Mouse (Mus musculus) spleen, adult 2 months (tissue): ENCODE measurements at regions not wholly inside any gene's neighbourhood (a gene's known extent, or its start where the extent isn't known, plus 50 kb on each side); places are given as distances from the start of the nearest gene placed in this dataset.

Experiments
- DNase-seq, 2 experiments: peaks; one replicate each; pipeline versions ENCODE4 v3.0.0 to v3.0.0-alpha.2; 2012 to 2021; ENCODE audit warnings: low spot score in 2 of 2, low read depth in 1 of 2
- H3K27ac ChIP-seq: fragments of 200-500 bp; 2 replicates; pipeline ENCODE4 v1.5.1; 2012; ENCODE audit warnings: low read length, inconsistent platforms; ENCODE audit not compliant: insufficient read depth
- H3K27me3 ChIP-seq: fragments of 200-500 bp; 2 replicates; pipeline ENCODE4 v1.6.1; 2012; ENCODE audit warnings: mild to moderate bottlenecking, moderate library complexity, low read length, inconsistent platforms; ENCODE audit not compliant: control insufficient read depth, insufficient read depth
- H3K36me3 ChIP-seq: fragments of 200-500 bp; 2 replicates; pipeline ENCODE4 v1.6.1; 2012; ENCODE audit warnings: mild to moderate bottlenecking, low read length, inconsistent platforms; ENCODE audit not compliant: control insufficient read depth, insufficient read depth
- H3K4me1 ChIP-seq: fragments of 200-500 bp; 2 replicates; pipeline ENCODE4 v1.6.1; 2011; ENCODE audit warnings: inconsistent platforms; ENCODE audit not compliant: control insufficient read depth, insufficient read depth, insufficient read length
- H3K4me3 ChIP-seq: fragments of 200-500 bp; 2 replicates; pipeline ENCODE4 v1.5.1; 2011; ENCODE audit warnings: mild to moderate bottlenecking, inconsistent platforms; ENCODE audit not compliant: insufficient read depth, insufficient read length; ENCODE audit errors: extremely low read depth
- CTCF ChIP-seq: fragments of 200-500 bp; IDR thresholded peaks from 2 replicates; pipeline ENCODE4 v1.5.1; 2011; ENCODE audit warnings: mild to moderate bottlenecking, inconsistent platforms; ENCODE audit not compliant: insufficient read depth, insufficient read length, insufficient replicate concordance; ENCODE audit errors: extremely low read depth
- POLR2A ChIP-seq: fragments of 200-500 bp; IDR thresholded peaks from 2 replicates; pipeline ENCODE4 v1.6.1; 2011; ENCODE audit warnings: low read depth, low read length, inconsistent platforms
- WGBS: fragments of 180-500 bp; shearing (Covaris S2); methylation state at CpG from one replicate; pipeline ENCODE4 v1.1.7; 2018; 5-methylcytosine and 5-hydroxymethylcytosine counted together

- no peak for DNase-seq
Observed at GRCm38 (mm10) chr9:67646820-67647219, 87.3 kb upstream of the Tln2 start.

GRCm38 (mm10) chr9:67664773-67665172 is 94.5 kb upstream of the C2cd4b start:
- H3K36me3 ChIP-seq, result no peaks in the 10 kb centered on the region
- no peak for DNase-seq
- H3K27ac ChIP-seq, result no peak overlapping the region
- TF ChIP-seq CTCF (no peak), POLR2A (no peak)
- H3K4me1 ChIP-seq, result no peaks in the 10 kb centered on the region
- no peaks in the 10 kb centered on the region for H3K27me3 ChIP-seq
- no peak overlapping the region for H3K4me3 ChIP-seq

More at GRCm38 (mm10) chr9:67646820-67647219, 87.3 kb upstream of the Tln2 start:
- WGBS, result 89% methylated on average over 2 of the region's 2 CpGs
- H3K36me3 ChIP-seq, result no peaks in the 10 kb centered on the region
- no peak overlapping the region for H3K4me3 ChIP-seq
- no peak overlapping the region for H3K27ac ChIP-seq
- no peaks in the 10 kb centered on the region for H3K4me1 ChIP-seq
- H3K27me3 ChIP-seq, result no peaks in the 10 kb centered on the region
- TF ChIP-seq CTCF, result no peak
- no peak for TF ChIP-seq POLR2A

- TF ChIP-seq POLR2A (no peak), CTCF (no peak)
- Histone ChIP-seq H3K36me3 (no peaks in the 10 kb centered on the region), H3K4me1 (no peaks in the 10 kb centered on the region), H3K27ac (no peak overlapping the region), H3K4me3 (no peak overlapping the region), H3K27me3 (no peaks in the 10 kb centered on the region)
- whole genome bisulfite sequencing, result 88% methylated on average over 12 of the region's 12 CpGs
- DNase-seq, result no peak
Observed at GRCm38 (mm10) chr9:67670261-67671020, 88.8 kb upstream of the C2cd4b start.

GRCm38 (mm10) chr9:67676906-67677305 is 82.3 kb upstream of the C2cd4b start:
- TF ChIP-seq POLR2A, result no peak
- TF ChIP-seq CTCF, result no peak

GRCm38 (mm10) chr9:67683367-67683766 is 75.9 kb upstream of the C2cd4b start:
- no peak overlapping the region for H3K4me3 ChIP-seq
- TF ChIP-seq POLR2A, result no peak
- TF ChIP-seq CTCF, result peak; percentile 22; the same call in 1 of the 2 replicates
- H3K36me3 ChIP-seq, result no peaks in the 10 kb centered on the region
- no peaks in the 10 kb centered on the region for H3K27me3 ChIP-seq
- no peaks in the 10 kb centered on the region for H3K4me1 ChIP-seq
- peak; percentile 0 to 9 for DNase-seq
- no peak overlapping the region for H3K27ac ChIP-seq
- 11% methylated on average over 7 of the region's 7 CpGs for WGBS

More at GRCm38 (mm10) chr9:67676906-67677305, 82.3 kb upstream of the C2cd4b start:
- H3K27me3 ChIP-seq, result no peaks in the 10 kb centered on the region
- WGBS, result 39% methylated on average over 1 of the region's 1 CpGs
- H3K4me1 ChIP-seq, result no peaks in the 10 kb centered on the region
- H3K27ac ChIP-seq, result no peak overlapping the region
- DNase-seq, result no peak
- H3K4me3 ChIP-seq, result no peak overlapping the region
- no peaks in the 10 kb centered on the region for H3K36me3 ChIP-seq

GRCm38 (mm10) chr9:67692396-67692795 is 66.8 kb upstream of the C2cd4b start:
- Histone ChIP-seq H3K4me3 (no peak overlapping the region), H3K36me3 (no peaks in the 10 kb centered on the region), H3K27me3 (no peaks in the 10 kb centered on the region), H3K27ac (no peak overlapping the region), H3K4me1 (no peaks in the 10 kb centered on the region)
- TF ChIP-seq POLR2A (no peak), CTCF (no peak)
- DNase-seq, result no peak
- WGBS, result 85% methylated on average over 13 of the region's 13 CpGs

- no peak for DNase-seq
- Histone ChIP-seq H3K4me3 (no peak overlapping the region), H3K27me3 (no peaks in the 10 kb centered on the region), H3K4me1 (no peaks in the 10 kb centered on the region), H3K27ac (no peak overlapping the region), H3K36me3 (no peaks in the 10 kb centered on the region)
- TF ChIP-seq CTCF (no peak), POLR2A (no peak)
- WGBS, result 43% methylated on average over 7 of the region's 7 CpGs
Observed at GRCm38 (mm10) chr9:67693716-67694115, 65.5 kb upstream of the C2cd4b start.
